Mouse (Mus musculus) stomach, embryonic 15.5 days (tissue): ENCODE results near the gene Padi6. TPM values are rescaled to one million over a fixed set of nuclear protein-coding genes. Genes with fewer than 3 reads are reported as not detected.

Experiments used
- ATAC-seq: fragments of 200-750 bp; cut with Nextera tagmentation; 2 replicates; pipeline ENCODE4 v1.8.0; 2017; ENCODE audit warnings: low read depth, moderate number of reproducible peaks, moderate TSS enrichment; ENCODE audit not compliant: insufficient read depth, low FRiP score
- H3K27ac ChIP-seq: fragments of 300-500 bp; sonication (generic); 2 replicates; pipeline ENCODE4 v1.5.1; 2015; ENCODE audit warnings: mild to moderate bottlenecking, inconsistent platforms
- H3K27me3 ChIP-seq: fragments of 300-500 bp; sonication (generic); replicated peaks from 2 replicates; pipeline ENCODE4 v1.6.1; 2015; ENCODE audit warnings: inconsistent platforms
- H3K36me3 ChIP-seq: fragments of 300-500 bp; sonication (generic); 2 replicates; pipeline ENCODE4 v1.6.1; 2015; ENCODE audit warnings: inconsistent platforms
- H3K4me1 ChIP-seq: fragments of 300-500 bp; sonication (generic); 2 replicates; pipeline ENCODE4 v1.6.1; 2015; ENCODE audit warnings: inconsistent platforms
- H3K4me2 ChIP-seq: fragments of 300-500 bp; sonication (generic); 2 replicates; pipeline ENCODE4 v1.6.1; 2015; ENCODE audit warnings: mild to moderate bottlenecking, inconsistent platforms
- H3K4me3 ChIP-seq: fragments of 300-500 bp; sonication (generic); replicated peaks from 2 replicates; pipeline ENCODE4 v1.5.1; 2015; ENCODE audit warnings: inconsistent platforms
- H3K9ac ChIP-seq: fragments of 300-500 bp; sonication (generic); 2 replicates; pipeline ENCODE4 v1.6.1; 2015; ENCODE audit warnings: inconsistent platforms
- H3K9me3 ChIP-seq: fragments of 300-500 bp; sonication (generic); 2 replicates; pipeline ENCODE4 v1.6.1; 2016; ENCODE audit warnings: inconsistent platforms
- WGBS: fragments of 180-500 bp; shearing (Covaris S2); methylation state at CpG from one replicate; pipeline ENCODE4 v1.1.7; 2015; 5-methylcytosine and 5-hydroxymethylcytosine counted together
- polyA plus RNA-seq: library from polyadenylated mRNA; unstranded; fragments of >200 nt; fragmentation: Nextera tagmentation; extraction: Ambion mirVana; gene quantifications from 2 replicates; pipeline ENCODE4 v1.2.1, GENCODE M21; 2015

The Padi6 gene
- polyA plus RNA-seq, result 0.19 and 0.49 TPM in 2 replicates

DNA sequence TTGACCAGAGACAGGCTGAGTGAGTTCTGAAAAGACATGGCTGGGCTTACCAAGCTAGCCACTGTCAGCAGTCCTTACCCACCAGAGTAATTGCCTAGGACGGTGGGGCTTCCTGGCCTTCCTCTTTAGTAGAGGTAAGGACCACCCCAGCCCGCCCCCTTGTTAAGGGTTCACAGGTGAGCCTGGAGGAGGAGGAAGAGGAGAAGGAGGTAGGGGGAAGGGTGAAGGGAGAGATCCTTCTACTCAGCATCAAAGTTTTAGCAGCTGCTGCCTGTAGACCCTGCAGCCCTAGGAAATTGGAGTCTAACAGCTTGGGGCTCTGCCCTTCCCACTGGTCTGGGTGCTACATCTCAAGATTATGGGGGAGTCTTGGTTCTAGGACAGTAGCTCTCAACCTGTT lies at the start of gene Padi6:
TSS of gene Padi6 (minus strand) at position 101 of the 400 bp plus-strand sequence.
- no peaks in the 10 kb centered on the region for H3K36me3 ChIP-seq
- no peak within 1 kb of the TSS for H3K4me2 ChIP-seq
- no peak within 1 kb of the TSS for H3K9ac ChIP-seq
- no peaks in the 10 kb centered on the region for H3K27me3 ChIP-seq
- no peaks in the 10 kb centered on the region for H3K9me3 ChIP-seq
- 0 out of 2 replicates have a peak, but pooled peaks cover under 1% of the 10 kb centered on the region for H3K4me1 ChIP-seq
- no peak within 1 kb of the TSS for H3K27ac ChIP-seq
- 58% methylated on average over 2 of the region's 2 CpGs for WGBS
- ATAC-seq, result no peak
- no peak within 1 kb of the TSS for H3K4me3 ChIP-seq

DNA sequence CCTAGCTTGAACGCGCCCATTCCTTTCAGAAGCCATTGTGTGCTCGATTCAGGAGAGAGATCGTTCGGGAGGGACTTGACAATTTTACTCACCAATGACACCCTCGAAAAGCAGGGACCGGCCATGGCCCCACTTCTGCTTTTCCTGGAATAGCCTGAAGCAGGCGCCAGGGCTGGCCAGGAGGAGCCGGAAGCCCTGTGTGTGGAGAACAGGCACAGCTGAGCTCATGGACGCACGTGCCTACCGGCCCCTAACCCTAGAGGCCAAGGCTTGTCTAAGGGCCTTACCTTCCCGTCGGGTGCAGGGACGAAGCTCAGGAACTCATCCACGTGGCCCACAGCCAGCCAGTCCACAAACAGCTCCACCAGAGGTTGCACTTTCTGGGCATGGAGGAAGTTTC lies 48.6 kb upstream of the Padi6 start:
- Histone ChIP-seq H3K27me3 (no peaks in the 10 kb centered on the region), H3K9me3 (no peaks in the 10 kb centered on the region), H3K4me2 (no peak overlapping the region), H3K9ac (no peak overlapping the region), H3K4me1 (no peaks in the 10 kb centered on the region), H3K36me3 (no peaks in the 10 kb centered on the region), H3K4me3 (no peak overlapping the region), H3K27ac (no peak overlapping the region)
- 78% methylated on average over 16 of the region's 16 CpGs for WGBS
- ATAC-seq, result no peak

DNA sequence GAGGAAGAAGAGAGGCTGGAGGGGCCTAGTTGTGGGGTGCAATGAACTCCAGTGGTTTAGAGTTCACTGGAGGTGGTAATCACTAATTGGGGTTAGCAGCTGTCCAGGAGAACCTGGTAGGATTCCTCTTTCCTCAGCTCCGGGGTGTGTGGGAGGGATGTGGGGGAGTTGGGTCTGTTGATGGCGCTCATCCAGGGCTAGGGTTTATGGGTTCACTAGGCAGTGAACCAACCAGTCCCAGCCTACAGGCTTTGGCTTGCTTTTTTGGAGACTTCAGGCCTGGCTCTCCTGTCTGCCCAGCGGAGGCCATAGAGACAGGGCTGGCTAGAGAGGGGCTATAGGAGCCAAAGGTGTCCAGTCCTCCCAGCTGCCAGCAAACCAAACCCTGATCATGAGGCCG lies 47.5 kb upstream of the Padi6 start:
- Histone ChIP-seq H3K27me3 (no peaks in the 10 kb centered on the region), H3K27ac (no peak overlapping the region), H3K4me3 (no peak overlapping the region), H3K4me1 (no peaks in the 10 kb centered on the region), H3K36me3 (no peaks in the 10 kb centered on the region), H3K9me3 (no peaks in the 10 kb centered on the region), H3K4me2 (no peak overlapping the region), H3K9ac (no peak overlapping the region)
- WGBS, result 76% methylated on average over 4 of the region's 4 CpGs
- ATAC-seq, result no peak

DNA sequence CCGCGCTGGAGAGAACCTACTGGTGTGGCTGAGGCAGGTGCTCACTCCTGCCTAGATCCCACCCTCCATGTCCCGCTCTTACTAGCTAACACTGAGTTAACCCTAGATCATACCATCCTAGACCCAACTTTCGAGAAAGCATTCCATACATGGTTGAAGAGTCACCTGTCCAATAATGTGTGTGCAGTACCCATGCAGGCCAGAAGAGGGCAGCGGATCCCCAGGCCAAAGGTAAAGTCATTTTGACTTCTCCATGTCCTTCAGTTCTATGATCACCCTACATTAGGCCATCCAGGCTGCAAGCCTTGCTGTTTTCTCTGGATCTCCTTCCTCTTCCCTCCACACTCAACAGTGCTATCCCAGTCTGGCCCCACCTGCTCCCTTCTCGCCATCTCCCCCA lies 46.5 kb upstream of the Padi6 start:
- ATAC-seq, result no peak
- WGBS, result 48% methylated on average over 6 of the region's 6 CpGs
- no peak overlapping the region for H3K4me3 ChIP-seq

DNA sequence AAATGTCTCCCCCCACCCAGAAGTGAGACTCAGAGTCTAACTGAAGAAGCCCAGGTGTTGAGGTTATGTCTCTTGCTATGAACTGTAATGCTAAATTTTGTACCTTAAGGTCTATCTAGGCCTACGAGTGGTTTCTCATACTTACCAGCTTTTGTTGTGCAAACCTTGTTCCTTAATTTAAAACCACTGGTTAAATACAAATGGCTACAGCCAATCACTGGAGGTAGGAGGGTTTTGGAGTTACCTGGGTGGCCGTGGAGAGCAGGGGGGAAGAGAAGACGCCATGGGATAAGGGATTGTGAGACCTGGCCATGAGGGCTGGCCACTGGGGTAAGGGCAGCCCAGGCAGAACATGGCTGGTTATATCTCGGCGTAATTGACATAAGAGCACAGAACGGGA lies 45.8 kb upstream of the Padi6 start:
- Histone ChIP-seq H3K9me3 (no peaks in the 10 kb centered on the region), H3K4me1 (no peaks in the 10 kb centered on the region), H3K27me3 (no peaks in the 10 kb centered on the region), H3K36me3 (no peaks in the 10 kb centered on the region), H3K4me2 (no peak overlapping the region), H3K9ac (no peak overlapping the region), H3K4me3 (no peak overlapping the region), H3K27ac (no peak overlapping the region)
- WGBS, result 78% methylated on average over 6 of the region's 6 CpGs
- no peak for ATAC-seq

More for the DNA sequence above, 46.5 kb upstream of the Padi6 start:
- Histone ChIP-seq H3K36me3 (no peaks in the 10 kb centered on the region), H3K9me3 (no peaks in the 10 kb centered on the region), H3K9ac (no peak overlapping the region), H3K27me3 (no peaks in the 10 kb centered on the region), H3K27ac (no peak overlapping the region), H3K4me1 (no peaks in the 10 kb centered on the region), H3K4me2 (no peak overlapping the region)

DNA sequence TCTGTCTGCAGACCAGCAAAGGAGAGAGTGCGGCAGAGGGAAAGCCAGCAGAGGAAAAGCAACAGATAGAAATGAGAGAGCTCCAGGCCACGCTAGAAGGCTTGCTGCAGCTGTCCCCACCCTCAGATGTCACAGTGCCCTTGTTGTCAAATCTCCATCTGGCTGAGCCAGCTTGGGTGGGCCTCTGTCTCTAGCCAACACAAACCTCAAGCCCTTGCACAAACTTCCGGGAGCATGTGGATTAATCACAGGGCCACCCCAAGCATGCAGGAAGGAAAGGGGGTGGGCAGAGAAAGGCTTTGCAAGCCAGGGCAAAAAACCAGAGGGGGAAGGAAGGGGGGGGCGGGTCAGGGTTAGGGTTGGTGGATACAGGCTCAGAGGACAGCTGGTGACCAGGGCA lies 45.0 kb upstream of the Padi6 start:
- no peaks in the 10 kb centered on the region for H3K27me3 ChIP-seq
- ATAC-seq, result no peak
- no peaks in the 10 kb centered on the region for H3K36me3 ChIP-seq
- H3K4me3 ChIP-seq, result no peak overlapping the region
- no peak overlapping the region for H3K9ac ChIP-seq
- no peak overlapping the region for H3K27ac ChIP-seq
- H3K4me2 ChIP-seq, result no peak overlapping the region
- 49% methylated on average over 3 of the region's 4 CpGs for WGBS
- H3K4me1 ChIP-seq, result no peaks in the 10 kb centered on the region
- H3K9me3 ChIP-seq, result no peaks in the 10 kb centered on the region

DNA sequence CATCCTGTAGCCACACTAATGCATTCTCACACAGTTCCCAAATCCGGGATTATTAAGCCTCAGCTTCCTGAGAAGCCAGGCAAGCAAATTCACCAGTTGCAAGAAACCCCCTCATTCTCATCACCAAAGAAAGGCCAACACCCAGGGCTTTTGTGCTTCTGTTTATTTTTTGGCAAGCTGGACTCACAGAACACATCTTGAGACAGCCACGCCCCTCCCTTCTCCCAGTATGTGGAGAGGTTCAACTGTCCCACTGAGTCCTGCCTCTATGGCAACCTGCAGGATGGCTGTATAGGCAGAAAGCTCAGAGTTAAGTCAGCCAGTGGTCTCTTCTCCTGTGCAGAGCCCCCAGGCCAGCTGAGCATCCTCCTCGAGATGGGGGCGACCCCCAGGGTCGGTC lies 42.8 kb upstream of the Padi6 start:
- H3K4me2 ChIP-seq, result no peak overlapping the region
- H3K4me1 ChIP-seq, result no peaks in the 10 kb centered on the region
- H3K4me3 ChIP-seq, result no peak overlapping the region
- H3K36me3 ChIP-seq, result no peaks in the 10 kb centered on the region
- H3K9ac ChIP-seq, result no peak overlapping the region
- no peaks in the 10 kb centered on the region for H3K27me3 ChIP-seq
- H3K9me3 ChIP-seq, result no peaks in the 10 kb centered on the region
- H3K27ac ChIP-seq, result no peak overlapping the region
- no peak for ATAC-seq
- WGBS, result 79% methylated on average over 5 of the region's 5 CpGs

DNA sequence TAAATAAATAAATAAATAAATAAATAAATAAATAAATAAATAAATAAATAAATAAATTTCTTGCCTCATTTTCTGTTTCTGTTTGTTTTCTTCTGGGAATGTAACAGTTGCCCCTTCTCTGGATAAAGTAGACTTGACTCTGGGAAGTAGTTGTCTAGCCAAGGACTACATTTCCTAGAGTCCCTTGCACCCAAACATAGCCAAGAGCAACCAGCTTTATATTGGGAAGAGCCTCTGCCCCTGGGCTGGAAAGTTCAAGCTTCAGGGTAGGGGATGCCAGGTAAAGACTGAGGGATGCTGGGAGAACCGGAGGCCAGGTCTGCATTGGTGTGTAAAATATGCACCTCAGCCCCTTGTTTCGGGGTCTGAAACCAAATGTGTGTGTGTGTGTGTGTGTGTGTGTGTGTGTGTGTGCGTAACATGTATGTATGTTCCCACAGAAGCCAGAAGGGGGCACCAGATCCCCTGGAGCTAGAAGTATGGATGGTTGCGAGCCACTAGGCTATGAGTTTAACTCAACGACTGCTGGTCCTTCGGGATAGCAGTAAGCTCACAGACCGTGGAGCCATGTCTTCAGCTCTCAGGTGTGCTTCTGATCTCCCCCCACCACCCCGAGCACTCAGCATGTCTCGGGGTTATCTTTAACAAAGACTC lies 42.0 kb upstream of the Padi6 start:
- H3K27ac ChIP-seq, result no peak overlapping the region
- H3K27me3 ChIP-seq, result no peaks in the 10 kb centered on the region
- H3K9me3 ChIP-seq, result no peaks in the 10 kb centered on the region
- ATAC-seq, result no peak
- 0 out of 2 replicates have a peak, but pooled peaks cover 4% of the 10 kb centered on the region for H3K4me1 ChIP-seq
- no peaks in the 10 kb centered on the region for H3K36me3 ChIP-seq
- no peak overlapping the region for H3K4me2 ChIP-seq
- 93% methylated on average over 9 of the region's 9 CpGs for WGBS
- no peak overlapping the region for H3K4me3 ChIP-seq
- no peak overlapping the region for H3K9ac ChIP-seq

DNA sequence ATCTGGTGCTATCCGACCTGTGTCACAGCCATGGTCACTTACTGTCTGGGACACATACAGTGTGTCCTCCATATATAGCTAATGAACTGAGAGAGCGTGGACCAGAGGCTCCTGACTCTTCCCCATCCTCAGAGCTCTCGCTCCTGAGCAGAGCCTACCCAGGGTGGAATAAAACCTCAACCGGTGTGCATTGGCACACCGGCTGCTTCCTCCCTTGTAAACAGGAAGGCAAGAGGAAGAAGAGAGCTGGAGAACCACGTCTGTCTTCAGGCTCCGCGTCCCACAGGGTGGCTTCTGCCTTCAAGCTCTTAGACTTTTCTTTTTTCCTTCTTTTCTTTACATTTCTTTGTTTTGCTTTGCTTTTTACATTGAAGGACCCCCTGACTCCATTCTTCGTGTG lies 40.4 kb upstream of the Padi6 start:
- Histone ChIP-seq H3K9ac (no peak overlapping the region), H3K4me2 (no peak overlapping the region), H3K27ac (no peak overlapping the region), H3K4me1 (0 out of 2 replicates have a peak, but pooled peaks cover 4% of the 10 kb centered on the region), H3K36me3 (no peaks in the 10 kb centered on the region), H3K4me3 (no peak overlapping the region), H3K27me3 (no peaks in the 10 kb centered on the region), H3K9me3 (no peaks in the 10 kb centered on the region)
- WGBS, result 81% methylated on average over 9 of the region's 9 CpGs
- ATAC-seq, result no peak

DNA sequence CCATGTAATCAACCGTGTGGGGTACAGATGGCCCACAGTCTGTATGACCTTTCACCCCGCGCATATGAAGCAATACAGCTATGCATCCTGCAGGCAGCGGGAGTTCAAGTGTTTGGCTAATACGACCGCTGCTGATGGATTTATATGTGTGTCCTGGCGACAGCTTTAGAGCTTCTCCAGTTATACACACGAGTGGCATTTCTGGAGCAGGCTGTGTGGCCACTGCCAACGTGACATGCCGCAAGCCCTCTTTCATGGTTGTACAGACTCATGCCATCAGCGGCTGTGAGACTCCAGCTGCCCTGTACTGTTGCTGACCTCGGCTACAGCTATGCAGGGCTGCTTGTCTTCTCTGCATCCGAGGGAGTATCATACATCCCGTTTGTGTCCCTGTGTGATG lies 38.1 kb upstream of the Padi6 start:
- WGBS, result 71% methylated on average over 14 of the region's 14 CpGs
- Histone ChIP-seq H3K4me1 (0 out of 2 replicates have a peak, but pooled peaks cover 4% of the 10 kb centered on the region), H3K9ac (no peak overlapping the region), H3K27me3 (no peaks in the 10 kb centered on the region), H3K36me3 (no peaks in the 10 kb centered on the region), H3K4me3 (no peak overlapping the region), H3K27ac (no peak overlapping the region), H3K4me2 (no peak overlapping the region), H3K9me3 (no peaks in the 10 kb centered on the region)
- no peak for ATAC-seq

DNA sequence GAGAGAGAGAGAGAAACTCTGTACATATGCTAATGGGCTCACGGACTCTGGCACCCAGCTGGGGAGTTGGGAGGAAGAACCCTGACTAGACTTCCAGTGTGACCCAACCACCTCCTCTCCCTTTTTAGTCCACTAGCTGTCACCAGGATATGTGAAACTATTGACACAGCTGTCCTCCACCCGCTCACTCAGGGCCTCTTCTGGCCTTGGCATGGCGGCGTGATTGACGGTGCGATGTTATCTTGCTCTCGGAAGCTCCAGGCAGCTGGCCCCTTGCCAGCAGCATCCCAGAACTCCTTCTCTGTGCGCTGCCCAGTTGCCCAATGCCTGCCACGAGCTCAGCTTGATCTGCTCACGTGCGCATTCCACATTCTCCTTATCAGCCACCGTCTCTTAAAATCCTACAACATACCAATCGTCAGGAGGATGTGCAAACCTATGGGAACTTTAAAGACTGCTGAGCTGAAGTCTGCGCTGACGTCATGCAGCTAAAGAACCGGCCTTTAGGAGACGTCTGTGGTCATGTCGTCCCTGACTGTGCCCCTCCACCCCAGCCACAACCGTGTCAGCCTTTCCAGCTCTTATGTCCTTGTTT lies 37.5 kb upstream of the Padi6 start:
- no peak; the same call in 1 of the 2 replicates for ATAC-seq
- Histone ChIP-seq H3K9ac (no peak overlapping the region), H3K36me3 (no peaks in the 10 kb centered on the region), H3K9me3 (no peaks in the 10 kb centered on the region), H3K4me3 (no peak overlapping the region), H3K4me1 (0 out of 2 replicates have a peak, but pooled peaks cover 4% of the 10 kb centered on the region), H3K27me3 (no peaks in the 10 kb centered on the region), H3K4me2 (no peak overlapping the region), H3K27ac (no peak overlapping the region)
- 30% methylated on average over 19 of the region's 19 CpGs for WGBS

DNA sequence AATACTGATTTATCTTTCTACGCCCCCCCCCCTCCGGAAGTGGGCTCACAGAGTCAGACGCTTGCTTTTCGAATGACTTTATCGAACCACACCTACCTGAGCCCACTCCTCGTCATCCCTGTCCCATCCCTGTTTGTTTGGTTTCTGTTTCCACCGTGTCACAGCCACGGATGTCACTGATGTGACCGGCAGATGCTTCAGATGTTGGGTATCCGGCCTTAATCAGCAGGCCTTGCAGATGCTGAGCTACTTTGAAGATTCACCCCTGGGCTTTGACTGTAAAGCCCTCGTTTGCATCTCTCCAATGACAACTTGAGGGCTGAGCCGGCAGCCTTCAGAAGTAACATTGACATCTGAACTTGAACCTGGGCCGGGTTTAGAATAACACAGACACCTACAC lies 34.2 kb upstream of the Padi6 start:
- H3K4me2 ChIP-seq, result no peak overlapping the region
- H3K4me3 ChIP-seq, result no peak overlapping the region
- 66% methylated on average over 13 of the region's 13 CpGs for WGBS
- H3K36me3 ChIP-seq, result no peaks in the 10 kb centered on the region
- no peaks in the 10 kb centered on the region for H3K27me3 ChIP-seq
- no peaks in the 10 kb centered on the region for H3K9me3 ChIP-seq
- no peak overlapping the region for H3K27ac ChIP-seq
- 0 out of 2 replicates have a peak, but pooled peaks cover 4% of the 10 kb centered on the region for H3K4me1 ChIP-seq
- H3K9ac ChIP-seq, result no peak overlapping the region
- ATAC-seq, result no peak
